Mouse (Mus musculus) brain, embryonic 18.5 days (tissue): Measurements from ENCODE around the gene Phf21b.
"Not testable (repeated sequence)": the region's sequence is repeated elsewhere in the genome, so short reads cannot be mapped to it uniquely, and the experiment has no call there.

Source experiments
- DNase-seq: peaks from one replicate; pipeline ENCODE4 v3.0.0-alpha.2; 2012; ENCODE audit warnings: low read depth, low spot score

Phf21b gene

GRCm38 (mm10) chr15:84856006-84856995 is at the start of gene Phf21b:
TSS of gene Phf21b (minus strand) at chr15:84856049.
- peak; percentile 76 for DNase-seq

GRCm38 (mm10) chr15:84903843-84904385 is 48.1 kb upstream of the Phf21b start:
- no peak for DNase-seq

GRCm38 (mm10) chr15:84898077-84898476 is 42.2 kb upstream of the Phf21b start:
- no peak for DNase-seq

GRCm38 (mm10) chr15:84896664-84897063 is 40.8 kb upstream of the Phf21b start:
- no peak for DNase-seq

- DNase-seq = not testable (repeated sequence)
Measured at GRCm38 (mm10) chr15:84896216-84896615, 40.4 kb upstream of the Phf21b start.

- DNase-seq = no peak
Measured at GRCm38 (mm10) chr15:84891658-84892057, 35.8 kb upstream of the Phf21b start.

- DNase-seq = no peak
Measured at GRCm38 (mm10) chr15:84891246-84891645, 35.4 kb upstream of the Phf21b start.

GRCm38 (mm10) chr15:84888066-84888465 is 32.2 kb upstream of the Phf21b start:
- DNase-seq = no peak

GRCm38 (mm10) chr15:84877029-84877815 is 21.4 kb upstream of the Phf21b start:
- no peak for DNase-seq

- DNase-seq = no peak
Measured at GRCm38 (mm10) chr15:84873867-84874266, 18.0 kb upstream of the Phf21b start.

GRCm38 (mm10) chr15:84873079-84873478 is 17.2 kb upstream of the Phf21b start:
- no peak for DNase-seq

- DNase-seq = no peak
Measured at GRCm38 (mm10) chr15:84871802-84872201, 16.0 kb upstream of the Phf21b start.

GRCm38 (mm10) chr15:84861911-84862310 is 6.1 kb upstream of the Phf21b start:
- no peak for DNase-seq

GRCm38 (mm10) chr15:84857623-84858022 is 1.8 kb upstream of the Phf21b start:
- no peak for DNase-seq

GRCm38 (mm10) chr15:84854921-84855901 is 638 bp downstream of the Phf21b start:
- no peak for DNase-seq

GRCm38 (mm10) chr15:84854171-84854811 is 1.6 kb downstream of the Phf21b start:
- DNase-seq = no peak

GRCm38 (mm10) chr15:84853261-84854137 is 2.4 kb downstream of the Phf21b start:
- DNase-seq = no peak

GRCm38 (mm10) chr15:84852457-84853070 is 3.3 kb downstream of the Phf21b start:
- DNase-seq = no peak

GRCm38 (mm10) chr15:84850321-84850720 is 5.5 kb downstream of the Phf21b start:
- DNase-seq = no peak
